Mouse (Mus musculus): Measurements from ENCODE around the gene Pitpnm1. TPM values are rescaled to one million over a fixed set of nuclear protein-coding genes. Genes with fewer than 3 reads are reported as not detected.
"Not testable (repeated sequence)": the region's sequence is repeated elsewhere in the genome, so short reads cannot be mapped to it uniquely, and the experiment has no call there.

The Pitpnm1 gene
- polyA plus RNA-seq, 1 experiment from 2014 or later = 10.9 TPM

- 86% methylated on average over 7 of the region's 7 CpGs for WGBS
- no peak overlapping the region for H3K27ac ChIP-seq
- ATAC-seq (ENCODE audit: insufficient number of reproducible peaks, insufficient read depth, low FRiP score, low TSS enrichment) = no peak
Measured at GRCm38 (mm10) chr19:4122411-4123370, 22.9 kb downstream of the Pitpnm1 start.

GRCm38 (mm10) chr19:4124432-4124831 lies 24.6 kb downstream of the Pitpnm1 start:
- WGBS = 68% methylated on average over 4 of the region's 4 CpGs
- no peak overlapping the region for H3K4me3 ChIP-seq
- H3K9me3 ChIP-seq = no peaks in the 10 kb centered on the region
- no peak overlapping the region for H3K9ac ChIP-seq
- peaks cover 18% of the 10 kb centered on the region for H3K4me1 ChIP-seq
- ATAC-seq (ENCODE audit: insufficient number of reproducible peaks, insufficient read depth, low FRiP score, low TSS enrichment) = no peak
- H3K36me3 ChIP-seq = peaks cover 13% of the 10 kb centered on the region
- H3K4me2 ChIP-seq (replicated peaks) = no peak overlapping the region
- H3K27ac ChIP-seq = 0 out of 2 replicates have a peak overlapping the region, but pooled peaks have one; percentile 38
- H3K27me3 ChIP-seq = no peaks in the 10 kb centered on the region

More at GRCm38 (mm10) chr19:4122411-4123370, 22.9 kb downstream of the Pitpnm1 start:
- H3K27me3 ChIP-seq = no peaks in the 10 kb centered on the region
- no peak overlapping the region for H3K4me2 ChIP-seq (replicated peaks)
- H3K9ac ChIP-seq = no peak overlapping the region
- peaks cover 7% of the 10 kb centered on the region for H3K36me3 ChIP-seq
- H3K4me1 ChIP-seq = peaks cover 18% of the 10 kb centered on the region
- H3K4me3 ChIP-seq = no peak overlapping the region
- no peaks in the 10 kb centered on the region for H3K9me3 ChIP-seq

GRCm38 (mm10) chr19:4125268-4125667 lies 25.5 kb downstream of the Pitpnm1 start:
- H3K27me3 ChIP-seq, H3K9me3 ChIP-seq: not testable (repeated sequence)
- H3K4me2 ChIP-seq (replicated peaks) = peak overlapping the region; percentile 71
- H3K27ac ChIP-seq = 0 out of 2 replicates have a peak overlapping the region, but pooled peaks have one; percentile 12
- 9% methylated on average over 2 of the region's 4 CpGs for WGBS
- peak overlapping the region; percentile 73 for H3K9ac ChIP-seq
- H3K4me1 ChIP-seq = peaks cover 16% of the 10 kb centered on the region
- ATAC-seq (ENCODE audit: insufficient number of reproducible peaks, insufficient read depth, low FRiP score, low TSS enrichment) = peak; percentile 41
- peaks cover 21% of the 10 kb centered on the region for H3K36me3 ChIP-seq
- peak overlapping the region; percentile 83 for H3K4me3 ChIP-seq

- H3K27ac ChIP-seq = peak within 1 kb of the TSS; percentile 58; the same call in 1 of the 2 replicates
- H3K4me3 ChIP-seq = peak within 1 kb of the TSS; percentile 83
- WGBS = 1% methylated on average over 64 of the region's 64 CpGs
- H3K4me2 ChIP-seq (replicated peaks) = peak within 1 kb of the TSS; percentile 71
- no peaks in the 10 kb centered on the region for H3K27me3 ChIP-seq
- H3K9ac ChIP-seq = peak within 1 kb of the TSS; percentile 73
- H3K4me1 ChIP-seq = peaks cover 9% of the 10 kb centered on the region
- H3K36me3 ChIP-seq = peaks cover 27% of the 10 kb centered on the region
- peak; percentile 93 for ATAC-seq (ENCODE audit: insufficient number of reproducible peaks, insufficient read depth, low FRiP score, low TSS enrichment)
- H3K9me3 ChIP-seq = no peaks in the 10 kb centered on the region
Measured at GRCm38 (mm10) chr19:4125741-4126696, 26.2 kb downstream of the Pitpnm1 start, which contains the start of gene Aip. Gene Aip (minus strand): TSS chr19:4125858.

GRCm38 (mm10) chr19:4126759-4127495 lies 27.1 kb downstream of the Pitpnm1 start:
- Histone ChIP-seq H3K4me3 (peak overlapping the region; percentile 83), H3K9me3 (no peaks in the 10 kb centered on the region), H3K27me3 (no peaks in the 10 kb centered on the region), H3K4me2 (replicated peaks) (peak overlapping the region; percentile 71), H3K36me3 (peaks cover 36% of the 10 kb centered on the region), H3K9ac (peak overlapping the region; percentile 73), H3K4me1 (peaks cover 9% of the 10 kb centered on the region), H3K27ac (peak overlapping the region; percentile 19; the same call in 1 of the 2 replicates)
- 55% methylated on average over 7 of the region's 7 CpGs for WGBS
- no peak for ATAC-seq (ENCODE audit: insufficient number of reproducible peaks, insufficient read depth, low FRiP score, low TSS enrichment)

- no peak for ATAC-seq (ENCODE audit: insufficient number of reproducible peaks, insufficient read depth, low FRiP score, low TSS enrichment)
- no peak overlapping the region for H3K27ac ChIP-seq
- no peaks in the 10 kb centered on the region for H3K27me3 ChIP-seq
- no peaks in the 10 kb centered on the region for H3K9me3 ChIP-seq
- peaks cover 9% of the 10 kb centered on the region for H3K4me1 ChIP-seq
- no peak overlapping the region for H3K9ac ChIP-seq
- peaks cover 49% of the 10 kb centered on the region for H3K36me3 ChIP-seq
- 94% methylated on average over 7 of the region's 7 CpGs for WGBS
- no peak overlapping the region for H3K4me2 ChIP-seq (replicated peaks)
- no peak overlapping the region for H3K4me3 ChIP-seq
Measured at GRCm38 (mm10) chr19:4129462-4129861, 29.7 kb downstream of the Pitpnm1 start.

- Histone ChIP-seq H3K9me3 (no peaks in the 10 kb centered on the region), H3K27ac (no peak overlapping the region), H3K9ac (no peak overlapping the region), H3K4me3 (no peak overlapping the region), H3K4me2 (replicated peaks) (no peak overlapping the region), H3K36me3 (peaks cover 49% of the 10 kb centered on the region), H3K27me3 (no peaks in the 10 kb centered on the region), H3K4me1 (peaks cover 9% of the 10 kb centered on the region)
- ATAC-seq (ENCODE audit: insufficient number of reproducible peaks, insufficient read depth, low FRiP score, low TSS enrichment) = no peak
- WGBS = 89% methylated on average over 4 of the region's 4 CpGs
Measured at GRCm38 (mm10) chr19:4130106-4130505, 30.3 kb downstream of the Pitpnm1 start.

GRCm38 (mm10) chr19:4131075-4131474 lies 31.3 kb downstream of the Pitpnm1 start:
- H3K36me3 ChIP-seq = peaks cover 49% of the 10 kb centered on the region
- H3K9ac ChIP-seq = no peak overlapping the region
- H3K9me3 ChIP-seq = no peaks in the 10 kb centered on the region
- H3K4me3 ChIP-seq = no peak overlapping the region
- H3K27me3 ChIP-seq = no peaks in the 10 kb centered on the region
- WGBS = 91% methylated on average over 5 of the region's 5 CpGs
- peaks cover 9% of the 10 kb centered on the region for H3K4me1 ChIP-seq
- no peak for ATAC-seq (ENCODE audit: insufficient number of reproducible peaks, insufficient read depth, low FRiP score, low TSS enrichment)
- no peak overlapping the region for H3K4me2 ChIP-seq (replicated peaks)
- H3K27ac ChIP-seq = no peak overlapping the region

GRCm38 (mm10) chr19:4131768-4132167 lies 32.0 kb downstream of the Pitpnm1 start:
- Histone ChIP-seq H3K4me2 (replicated peaks) (no peak overlapping the region), H3K36me3 (peaks cover 49% of the 10 kb centered on the region), H3K4me3 (no peak overlapping the region), H3K9me3 (no peaks in the 10 kb centered on the region), H3K4me1 (peaks cover 5% of the 10 kb centered on the region), H3K27me3 (no peaks in the 10 kb centered on the region), H3K27ac (no peak overlapping the region), H3K9ac (no peak overlapping the region)
- 86% methylated on average over 2 of the region's 2 CpGs for WGBS
- ATAC-seq (ENCODE audit: insufficient number of reproducible peaks, insufficient read depth, low FRiP score, low TSS enrichment) = no peak

- H3K9ac ChIP-seq = no peak overlapping the region
- H3K4me2 ChIP-seq (replicated peaks) = no peak overlapping the region
- H3K4me1 ChIP-seq = no peaks in the 10 kb centered on the region
- H3K9me3 ChIP-seq = no peaks in the 10 kb centered on the region
- ATAC-seq (ENCODE audit: insufficient number of reproducible peaks, insufficient read depth, low FRiP score, low TSS enrichment) = no peak
- no peaks in the 10 kb centered on the region for H3K27me3 ChIP-seq
- H3K4me3 ChIP-seq = no peak overlapping the region
- H3K36me3 ChIP-seq = peaks cover 38% of the 10 kb centered on the region
- H3K27ac ChIP-seq = no peak overlapping the region
- WGBS = 88% methylated on average over 4 of the region's 4 CpGs
Measured at GRCm38 (mm10) chr19:4134354-4134753, 34.6 kb downstream of the Pitpnm1 start.

Data from embryonic facial prominence, embryonic 12.5 days (tissue).